Mouse (Mus musculus) NIH3T3 (cell line): ENCODE measurements around the gene Pvalb.

Source experiments
- DNase-seq: peaks from one replicate; pipeline ENCODE4 v3.0.0-alpha.2; 2012; ENCODE audit warnings: low read depth

Gene Pvalb

DNA sequence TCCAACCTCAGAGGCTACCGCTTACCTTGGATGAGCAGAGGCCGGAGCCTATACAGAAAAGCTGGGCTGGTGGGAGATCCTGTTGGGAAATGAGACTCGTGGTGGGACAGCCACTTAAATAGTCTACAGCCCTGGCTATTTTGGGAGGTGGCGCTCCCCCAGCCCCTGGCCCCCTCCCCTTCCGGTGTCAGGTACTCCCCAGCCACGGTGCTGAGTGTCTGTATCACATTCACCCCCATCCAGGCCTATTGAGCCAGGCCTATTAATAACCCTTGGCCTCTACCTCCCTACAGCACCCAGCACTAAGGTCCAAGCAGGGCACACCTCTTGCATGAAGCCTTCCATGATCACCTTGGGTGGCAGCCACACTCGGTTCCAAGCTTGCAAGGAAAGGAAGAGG is at the start of gene Pvalb:
Gene Pvalb, minus strand, starts transcription at position 89 of the 400 bp plus-strand sequence.
- no peak for DNase-seq

DNA sequence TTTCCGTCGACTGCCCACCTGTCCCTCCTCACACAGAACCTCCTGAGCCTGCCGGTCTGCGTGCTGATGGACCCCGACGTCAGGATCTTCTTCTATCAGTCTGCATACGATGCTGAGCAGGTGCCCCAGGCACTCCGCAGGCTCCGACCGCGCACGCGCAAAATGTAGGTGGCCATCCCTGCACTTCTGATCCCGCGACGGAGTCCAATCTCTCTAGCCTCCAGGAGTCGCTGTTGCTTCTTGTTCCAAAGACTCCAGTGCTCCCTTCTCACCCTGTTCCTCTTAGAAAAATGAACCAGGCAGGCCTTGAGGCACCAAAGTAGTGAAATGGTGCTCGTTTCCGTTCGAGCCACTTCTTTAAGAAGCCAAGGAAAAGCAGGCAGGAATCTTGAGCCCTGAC is 48.6 kb upstream of the Pvalb start:
- peak; percentile 74 for DNase-seq

DNA sequence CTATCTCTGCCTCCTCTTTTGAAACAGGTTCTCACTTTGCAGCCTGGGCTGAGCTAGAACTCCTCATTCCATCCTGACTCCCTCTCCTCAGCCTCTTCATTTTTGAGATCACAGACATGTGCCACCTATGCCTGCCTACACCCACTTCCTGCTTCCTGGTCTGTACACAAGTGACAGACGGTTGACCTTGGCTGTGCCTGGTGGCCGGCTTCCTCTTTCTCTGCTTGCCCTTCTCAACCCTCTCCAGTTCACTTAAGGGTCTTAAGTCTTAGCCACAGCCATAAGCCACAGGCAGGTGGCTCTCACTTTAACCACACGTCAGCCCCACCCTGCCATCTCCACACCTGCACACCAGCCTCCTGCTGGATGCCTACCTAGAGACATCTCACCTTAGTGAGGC is 42.2 kb upstream of the Pvalb start:
- no peak for DNase-seq

DNA sequence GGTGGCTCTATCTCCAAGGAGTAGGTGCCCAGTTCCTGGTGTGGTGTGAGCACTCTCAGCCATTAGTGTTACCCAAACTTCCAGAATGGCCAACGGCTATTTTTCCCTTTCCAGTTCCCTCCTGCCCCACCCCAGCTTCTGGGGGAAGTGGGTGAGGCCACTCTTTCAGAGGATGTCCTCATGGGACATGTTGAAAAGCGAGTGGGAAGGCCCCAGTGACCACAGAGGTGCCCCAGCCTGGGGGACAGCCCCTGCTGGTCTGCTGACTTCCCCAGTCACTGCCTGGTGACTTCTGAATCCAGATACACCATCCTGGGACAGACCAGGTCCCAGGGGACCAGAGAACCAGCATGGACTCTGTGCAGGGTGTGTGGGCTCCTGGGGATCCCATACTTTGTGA is 41.5 kb upstream of the Pvalb start:
- no peak for DNase-seq

DNA sequence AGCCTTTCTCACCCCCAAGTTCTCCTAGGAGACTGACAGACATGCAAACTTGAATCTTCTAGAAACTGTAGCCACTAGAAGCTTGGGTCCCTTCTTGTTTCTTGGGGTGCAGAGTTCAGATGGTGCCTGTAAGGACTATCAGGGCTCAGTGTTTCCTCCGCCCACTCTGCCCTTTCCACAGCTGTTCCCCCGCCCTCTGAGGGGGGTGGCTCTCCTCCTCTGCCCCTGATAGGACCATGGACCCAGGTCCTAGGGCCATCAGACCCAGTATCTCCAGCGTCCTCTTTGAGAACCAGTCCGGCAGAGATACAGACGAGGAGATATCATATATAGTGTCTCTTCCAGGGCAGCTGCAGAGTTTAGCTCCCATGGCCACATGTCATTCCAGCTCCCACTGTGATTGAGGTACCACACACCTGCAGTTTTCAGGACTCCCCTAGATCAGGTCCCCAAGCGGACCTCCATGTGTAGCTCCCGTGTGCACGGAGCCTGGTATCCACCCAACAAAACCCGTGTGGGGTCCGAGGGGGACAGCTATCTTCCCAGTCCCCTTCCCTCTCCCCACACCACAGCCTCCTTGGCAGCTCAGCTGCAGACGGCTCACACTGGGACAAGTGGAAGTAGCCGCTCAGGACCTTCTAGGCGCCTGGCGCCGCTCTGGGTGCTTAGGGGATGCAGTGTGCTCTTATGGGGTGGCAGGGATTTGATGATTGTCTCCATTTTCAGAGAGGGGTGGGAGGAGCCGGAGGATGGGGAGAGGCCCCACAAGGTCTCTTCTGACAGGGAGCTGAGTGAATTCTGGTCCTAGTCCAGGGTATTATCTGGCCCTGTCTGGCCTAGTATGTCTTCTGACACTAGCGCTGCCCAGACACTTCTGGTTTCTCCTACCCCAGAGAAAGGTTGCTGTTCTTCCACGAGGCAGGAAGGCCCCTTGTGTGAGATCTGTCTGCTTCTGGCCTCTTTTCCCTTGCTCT is 40.2 kb upstream of the Pvalb start:
- DNase-seq = no peak

DNA sequence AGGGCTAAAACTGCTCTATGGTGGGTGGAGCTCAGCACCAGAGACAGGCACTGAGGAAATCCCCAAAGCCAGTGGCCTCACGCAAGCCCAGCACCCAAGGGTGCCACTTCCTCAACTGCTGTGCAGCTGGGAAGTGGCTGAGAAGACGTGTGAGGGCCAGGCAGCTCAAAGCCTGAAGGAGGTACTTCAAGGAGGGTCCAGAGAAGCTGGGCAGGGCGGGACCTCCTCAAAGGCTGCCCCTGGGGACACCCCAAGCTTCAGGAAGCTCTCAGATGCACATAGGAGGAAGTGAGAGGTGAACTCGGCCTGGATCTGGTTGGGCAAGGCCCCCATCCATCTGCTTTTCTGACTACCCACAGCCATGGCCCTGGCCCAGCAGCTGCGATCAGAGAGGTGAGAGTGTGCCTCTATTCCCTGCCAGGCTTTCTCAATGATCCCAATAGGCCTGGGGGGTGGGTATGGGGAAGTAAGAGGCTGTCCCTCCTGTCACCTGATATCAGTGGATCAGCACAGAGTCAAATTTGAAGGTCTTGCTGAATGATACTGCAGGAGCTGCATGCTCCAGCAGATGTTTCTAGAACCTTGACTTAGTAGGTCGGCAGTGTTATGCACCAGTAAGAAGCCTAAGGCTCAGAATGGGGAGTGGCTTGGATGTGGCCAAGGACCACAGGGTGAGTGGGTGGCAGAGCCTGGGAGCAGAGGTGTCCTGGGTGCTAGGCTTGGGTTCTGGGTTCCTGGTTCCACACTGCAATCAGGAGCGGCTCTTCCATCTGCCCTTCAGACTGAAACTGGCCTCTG is 38.7 kb upstream of the Pvalb start, which contains the start of gene Ncf4:
Gene Ncf4, plus strand, starts transcription at position 107 of the 798 bp plus-strand sequence.
- no peak for DNase-seq

DNA sequence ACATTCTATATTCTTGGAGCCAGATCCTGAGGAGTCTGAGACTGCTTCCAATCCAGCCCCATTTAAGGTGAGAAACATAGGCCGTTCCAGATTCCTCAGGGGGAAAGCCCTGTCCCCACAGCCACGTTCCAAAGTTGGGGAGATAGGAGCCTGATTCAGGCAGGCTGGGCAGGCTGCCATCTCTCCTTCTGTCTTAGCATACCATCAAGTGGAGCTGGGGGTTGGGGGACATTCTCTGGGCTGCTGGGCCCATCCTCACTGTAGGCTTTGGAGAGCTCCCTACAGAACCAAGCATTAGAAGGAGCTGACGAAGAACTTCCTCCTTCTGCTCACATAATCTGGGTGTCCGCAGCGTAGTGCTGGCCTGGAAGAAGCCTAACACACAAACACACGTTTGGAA is 37.6 kb upstream of the Pvalb start:
- no peak for DNase-seq

DNA sequence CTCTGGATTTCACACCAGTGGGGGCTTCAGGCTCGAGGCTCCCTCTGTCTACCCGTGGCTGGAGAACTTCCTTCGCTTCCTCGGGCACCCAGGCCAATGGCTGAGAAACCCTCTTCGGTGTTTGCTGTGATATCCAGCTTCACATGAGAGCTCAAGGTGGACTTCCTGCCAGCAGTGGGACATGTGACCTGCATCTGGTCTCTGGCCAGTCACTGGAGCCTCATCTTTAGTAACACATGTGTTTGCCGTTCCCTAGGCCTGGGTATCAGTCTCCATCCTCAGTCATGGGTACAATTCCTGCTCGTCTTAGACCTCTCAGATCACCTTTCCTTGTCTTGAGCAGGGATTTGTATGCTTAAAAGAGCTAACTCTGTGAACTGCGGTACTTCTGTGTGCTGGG is 36.9 kb upstream of the Pvalb start:
- DNase-seq = no peak

DNA sequence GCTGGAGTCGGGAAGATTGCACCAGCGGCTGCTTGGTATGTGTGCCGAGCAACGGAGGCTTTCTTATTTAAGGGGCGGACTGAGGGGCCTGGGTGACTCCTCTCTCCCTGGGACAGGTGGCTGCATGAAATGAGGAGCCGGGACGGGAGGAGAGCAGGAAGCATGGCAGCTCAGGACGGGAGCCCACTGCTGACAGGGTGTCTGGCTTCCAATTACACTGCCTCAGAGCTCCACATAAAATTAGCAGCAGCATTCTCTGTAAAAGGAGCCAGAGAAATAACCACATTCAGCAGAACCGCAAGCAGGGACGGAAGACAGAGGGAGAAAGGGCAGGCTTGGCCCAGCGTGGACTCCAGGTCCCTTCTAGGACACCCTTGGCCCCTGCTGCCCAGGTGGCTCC is 35.1 kb upstream of the Pvalb start:
- DNase-seq = no peak

DNA sequence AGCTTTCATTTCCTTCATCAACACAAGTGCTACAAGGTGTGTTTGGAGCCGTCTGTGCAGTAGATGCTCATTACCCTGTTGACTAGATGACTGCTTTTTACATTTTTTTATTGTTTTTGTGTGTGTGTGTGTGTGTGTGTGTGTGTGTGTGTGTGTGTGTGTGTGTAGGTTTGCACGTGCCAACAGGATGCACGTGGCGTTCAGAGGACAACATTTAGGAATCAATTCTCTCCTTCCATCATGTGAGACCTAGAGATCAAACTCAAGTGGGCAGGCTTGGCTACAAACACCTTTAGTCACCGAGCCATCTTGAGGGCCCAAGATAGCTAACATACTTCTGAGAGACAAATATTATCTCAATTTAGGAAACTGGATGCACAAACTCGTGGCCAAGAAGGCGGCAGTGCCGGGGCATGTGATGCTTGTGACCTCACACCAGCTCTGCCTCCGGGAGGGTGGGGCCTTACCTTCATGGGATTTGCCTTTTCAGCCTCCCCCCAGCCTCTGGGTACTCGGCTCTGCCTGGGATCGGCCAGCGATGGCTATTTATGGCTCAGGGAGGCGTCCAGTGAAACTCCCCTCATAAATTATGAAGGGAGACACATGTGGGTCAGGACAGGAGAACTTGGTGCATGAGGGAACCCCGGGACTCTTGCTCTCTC is 33.9 kb upstream of the Pvalb start:
- no peak for DNase-seq

DNA sequence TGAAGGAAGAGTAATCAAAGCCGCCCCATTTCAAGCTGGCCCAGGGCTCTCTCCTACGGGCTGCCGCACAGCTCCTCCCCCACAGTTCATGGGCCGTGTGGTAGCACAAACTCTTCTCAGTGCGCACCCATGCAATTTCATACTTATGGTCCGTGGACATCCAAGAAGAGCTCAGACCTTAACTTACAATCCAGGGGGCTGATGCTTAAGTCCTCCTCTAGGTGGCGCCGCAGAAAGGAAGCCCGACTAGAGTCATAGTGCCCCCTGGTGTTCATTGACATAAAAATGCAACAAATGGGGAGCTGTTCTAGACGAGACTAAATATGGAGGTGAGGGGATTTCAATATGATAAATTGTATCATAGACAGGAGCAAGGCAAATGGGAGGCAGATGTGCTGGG is 33.3 kb upstream of the Pvalb start:
- peak; percentile 88 for DNase-seq

DNA sequence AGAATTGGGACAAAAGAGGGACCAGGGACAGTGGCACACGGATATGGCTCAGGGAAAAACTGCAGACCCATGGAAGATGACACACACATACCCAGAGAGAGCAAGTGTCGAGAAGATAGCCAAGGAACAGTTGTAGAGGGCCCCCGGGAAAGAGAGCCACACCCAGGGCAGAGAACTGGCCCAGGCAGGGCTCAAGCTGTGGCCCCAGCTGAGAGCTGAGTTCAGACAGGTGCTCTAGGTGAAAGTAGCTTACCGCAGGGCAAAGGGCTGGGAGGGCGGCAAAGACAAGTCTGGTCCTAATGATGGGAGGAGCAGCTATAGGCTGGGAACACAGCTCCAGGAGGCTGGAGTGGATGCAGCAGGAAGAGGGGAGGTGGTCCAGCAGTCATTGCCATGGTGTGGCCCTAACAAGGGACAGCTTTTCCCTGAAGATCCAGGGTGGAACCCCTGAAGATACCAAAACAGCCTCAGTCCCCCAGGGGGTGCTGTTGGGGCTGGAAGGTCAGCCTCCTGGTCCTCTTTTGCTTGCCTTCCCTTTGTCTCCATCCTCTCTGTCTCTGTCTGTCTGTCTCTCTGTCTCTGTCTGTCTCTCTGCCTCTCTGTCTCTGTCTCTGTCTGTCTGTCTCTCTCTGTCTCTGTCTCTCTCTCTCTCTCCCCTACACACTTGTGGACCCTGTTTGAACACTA is 28.8 kb upstream of the Pvalb start:
- DNase-seq = no peak

DNA sequence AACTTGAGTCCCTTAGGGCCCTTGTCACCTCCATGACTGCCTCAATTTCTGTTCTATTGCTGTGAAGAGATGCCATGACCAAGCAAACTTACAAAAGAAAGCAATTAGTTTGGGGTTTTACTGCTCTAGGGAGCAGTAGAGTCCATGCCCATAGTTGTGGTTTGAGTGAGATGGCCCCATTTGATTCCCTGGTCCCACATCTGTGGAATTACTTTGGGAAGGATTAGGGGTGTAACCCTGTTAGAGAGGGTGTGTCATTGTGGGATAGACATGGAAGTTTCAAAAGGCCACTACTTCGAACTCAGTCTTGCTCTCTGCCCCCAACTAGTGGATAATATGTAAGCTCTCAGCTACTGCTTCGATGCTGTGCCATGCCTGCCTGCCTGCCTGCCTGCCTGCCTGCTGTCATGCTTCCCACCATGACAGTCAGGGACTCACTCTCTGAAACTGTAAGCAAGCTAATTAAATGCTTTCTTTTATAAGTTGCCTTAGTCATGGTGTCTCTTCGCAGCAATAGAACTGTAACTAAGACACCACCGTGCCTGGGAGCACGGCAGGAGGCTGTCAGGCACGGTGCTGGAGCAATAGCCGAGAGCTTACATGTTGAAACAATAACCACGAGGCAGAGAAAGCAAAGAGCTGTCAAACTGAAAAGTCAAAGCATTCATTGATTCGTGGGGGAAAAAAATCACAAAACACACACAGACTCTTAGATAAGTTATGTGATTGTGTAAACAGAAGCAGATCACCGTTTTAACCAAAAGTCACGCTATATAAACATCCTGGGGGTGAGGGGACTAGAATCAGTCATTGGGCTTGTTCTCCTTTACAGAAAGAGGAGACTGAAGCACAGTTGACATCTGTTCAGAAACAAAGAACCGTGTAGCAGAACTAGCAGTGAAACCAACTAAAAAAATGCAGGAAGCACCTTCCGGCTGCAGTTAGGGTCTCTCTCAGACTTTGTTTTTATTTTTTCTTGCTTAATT is 25.4 kb upstream of the Pvalb start:
- no peak for DNase-seq

DNA sequence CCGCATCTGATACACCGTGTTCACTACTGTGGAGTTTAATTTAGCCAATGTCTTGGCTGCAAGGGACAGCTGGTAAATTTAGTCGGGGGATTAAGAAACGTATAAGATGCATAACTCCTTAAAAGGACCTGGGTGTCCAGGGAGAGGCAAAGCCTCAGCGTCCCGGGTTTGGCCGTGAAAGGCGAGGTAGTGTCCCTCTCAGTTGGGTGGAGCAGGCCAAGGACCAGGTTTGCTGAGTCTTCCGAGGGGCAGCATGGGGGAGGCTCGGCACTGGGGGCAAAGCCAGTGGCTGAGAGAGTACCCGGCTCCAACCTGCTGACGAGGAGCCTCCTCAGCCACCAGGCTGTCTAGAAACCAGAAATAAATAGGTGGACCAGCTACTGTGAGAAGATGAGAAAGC is 21.6 kb upstream of the Pvalb start:
- DNase-seq = no peak

DNA sequence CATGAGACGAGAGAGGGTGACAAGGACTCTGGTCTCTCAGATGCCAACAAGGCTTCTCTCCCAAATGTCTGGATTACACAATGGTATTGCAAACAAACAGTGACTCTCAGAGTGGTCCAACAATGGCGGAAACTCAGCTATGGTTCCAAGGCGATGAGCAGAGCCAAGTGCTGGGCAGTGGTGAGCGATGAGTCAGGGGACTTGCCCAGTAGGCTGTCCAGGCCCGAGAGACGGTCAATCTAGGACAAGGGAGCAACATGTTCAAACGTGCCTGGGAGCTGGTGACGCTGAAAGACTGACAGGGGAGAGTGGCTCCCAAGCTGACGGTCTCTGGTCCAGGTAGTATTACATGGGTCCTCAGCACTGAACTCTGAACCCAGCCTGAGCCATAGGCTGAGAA is 9.1 kb upstream of the Pvalb start:
- DNase-seq = peak; percentile 33

DNA sequence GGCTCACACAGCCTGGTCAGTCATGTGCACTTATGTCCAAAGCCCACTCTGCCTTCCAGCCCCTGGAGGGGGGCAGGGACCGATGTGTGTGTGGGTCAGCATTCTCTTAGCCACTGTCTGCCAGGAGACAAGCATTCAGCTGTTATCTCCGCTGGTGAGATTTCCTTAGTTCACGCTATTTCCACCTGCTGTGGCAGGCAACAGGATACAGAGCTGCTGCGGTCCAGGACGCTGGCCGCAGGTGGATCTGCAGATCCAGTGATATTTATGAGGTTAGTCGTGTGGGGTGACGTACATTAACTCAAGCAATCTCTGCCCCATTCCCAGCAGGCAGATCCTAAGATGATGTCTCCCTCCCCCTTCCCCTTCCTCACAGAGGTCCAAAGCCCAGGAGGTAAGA is 5.2 kb upstream of the Pvalb start:
- no peak for DNase-seq

DNA sequence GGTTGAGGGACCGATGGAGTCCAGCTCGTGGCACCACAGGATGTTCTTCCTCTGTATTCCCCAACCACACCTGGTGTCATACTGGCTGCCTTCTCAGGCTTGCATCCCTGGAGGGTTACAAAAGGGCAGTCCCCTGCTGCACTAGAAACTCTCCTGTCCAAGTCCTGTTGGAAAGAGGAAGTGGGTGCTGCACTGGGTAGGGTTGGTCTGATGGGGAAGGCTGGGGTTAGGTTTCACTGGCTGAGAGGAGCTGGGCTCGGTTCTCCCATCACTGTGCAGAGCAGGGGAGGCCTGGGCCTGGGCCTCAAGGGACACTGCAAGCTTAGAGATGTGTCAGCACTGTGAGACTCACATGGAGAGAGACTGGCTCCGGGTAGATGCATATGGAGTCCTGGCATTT is 4.0 kb upstream of the Pvalb start:
- no peak for DNase-seq

DNA sequence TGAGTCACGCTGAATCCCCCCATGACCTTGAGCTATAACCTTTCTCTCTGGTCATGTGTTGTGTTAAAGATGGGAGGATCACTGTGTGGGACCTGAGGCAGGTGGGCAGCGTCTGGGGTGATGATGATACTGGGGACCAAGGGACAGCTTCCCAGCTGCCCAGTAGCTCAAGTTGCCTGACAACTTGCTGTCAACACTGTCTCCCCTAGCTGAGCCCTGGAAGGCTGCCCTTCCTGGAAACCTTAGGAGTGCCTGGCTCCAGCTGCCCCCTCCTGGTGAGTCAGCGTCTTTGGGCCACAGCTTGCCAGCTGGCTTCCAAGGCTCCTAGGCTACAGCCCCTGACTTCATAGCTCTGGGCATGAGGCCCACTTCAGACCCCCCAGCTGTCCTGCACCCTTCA is 1.0 kb downstream of the Pvalb start:
- DNase-seq = peak; percentile 80

DNA sequence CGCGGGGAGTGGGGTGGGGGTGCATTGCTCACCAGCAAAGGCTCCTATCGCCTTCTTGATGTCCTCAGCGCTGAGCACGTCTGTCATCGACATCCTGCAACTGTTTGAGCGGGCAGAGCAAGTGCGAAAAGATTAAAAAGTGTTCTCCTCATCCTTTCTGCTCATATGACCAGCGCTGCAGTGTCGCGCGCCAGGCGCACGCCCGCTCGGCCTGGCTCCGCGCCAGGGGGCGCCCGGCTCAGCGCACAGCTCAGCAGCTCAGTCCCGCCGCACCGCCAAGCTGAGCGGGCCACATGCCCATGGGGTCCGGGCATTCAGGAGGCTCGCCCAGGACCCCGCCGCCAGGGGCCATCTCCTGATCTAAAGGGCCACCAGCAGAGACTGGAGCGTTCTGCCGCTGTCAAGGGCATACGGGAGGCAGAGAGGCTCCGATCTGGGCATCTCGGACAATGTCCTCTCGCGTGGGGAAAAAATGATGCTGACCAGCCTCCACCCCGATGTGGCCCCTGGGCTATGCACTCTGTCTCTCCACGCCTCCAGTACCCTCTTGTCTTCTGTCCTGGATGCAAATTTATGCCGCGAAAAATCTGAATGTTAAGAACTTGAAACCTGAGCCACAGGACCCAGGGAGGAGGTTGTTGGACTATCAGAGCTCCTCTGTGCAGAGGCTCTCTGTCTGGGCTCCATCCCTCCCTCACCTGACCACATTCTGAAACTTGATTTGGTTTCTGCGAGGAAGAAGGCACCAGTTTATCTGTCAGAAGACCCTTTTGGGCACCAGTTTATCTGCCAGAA is 1.9 kb downstream of the Pvalb start:
- no peak for DNase-seq
